Mouse (Mus musculus): ENCODE measurements around the gene Actg2. TPM values are rescaled to one million over a fixed set of nuclear protein-coding genes. Genes with fewer than 3 reads are reported as not detected.

The Actg2 gene
- total and polyA plus RNA-seq, 2 experiments from 2014 or later = 1.7 to 2.1 TPM

GRCm38 (mm10) chr6:83483776-83484175, 52.3 kb downstream of the Actg2 start:
- TF ChIP-seq CTCF (IDR thresholded peaks at IDR 0.05; ENCODE audit: low read depth) = no peak
- Histone ChIP-seq H3K27ac (no peak overlapping the region), H3K27me3 (ENCODE audit: insufficient read depth, low read length) (no peaks in the 10 kb centered on the region), H3K4me2 (ENCODE audit: low read depth, low read length) (no peak overlapping the region), H3K9me3 (ENCODE audit: low read length) (no peaks in the 10 kb centered on the region), H3K9ac (replicated peaks; ENCODE audit: low read length) (no peak overlapping the region), H3K36me3 (ENCODE audit: insufficient read depth, low read length) (peaks cover 18% of the 10 kb centered on the region), H3K4me1 (ENCODE audit: insufficient read depth, low read length) (no peaks in the 10 kb centered on the region), H3K4me3 (ENCODE audit: low read length) (no peak overlapping the region)
- DNase-seq (ENCODE audit: low spot score) = no peak
- ATAC-seq = no peak
- 94% methylated on average over 7 of the region's 7 CpGs for WGBS

GRCm38 (mm10) chr6:83482418-83483085, 53.5 kb downstream of the Actg2 start:
- Histone ChIP-seq H3K4me3 (ENCODE audit: low read length) (no peak overlapping the region), H3K4me1 (ENCODE audit: insufficient read depth, low read length) (no peaks in the 10 kb centered on the region), H3K9me3 (ENCODE audit: low read length) (no peaks in the 10 kb centered on the region), H3K4me2 (ENCODE audit: low read depth, low read length) (no peak overlapping the region), H3K36me3 (ENCODE audit: insufficient read depth, low read length) (peaks cover 11% of the 10 kb centered on the region), H3K9ac (replicated peaks; ENCODE audit: low read length) (no peak overlapping the region), H3K27me3 (ENCODE audit: insufficient read depth, low read length) (no peaks in the 10 kb centered on the region), H3K27ac (no peak overlapping the region)
- DNase-seq (ENCODE audit: low spot score) (no peak), ATAC-seq (no peak)
- no peak for TF ChIP-seq CTCF (IDR thresholded peaks at IDR 0.05; ENCODE audit: low read depth)
- 78% methylated on average over 10 of the region's 10 CpGs for WGBS

- H3K4me1 ChIP-seq (ENCODE audit: insufficient read depth, low read length) = no peaks in the 10 kb centered on the region
- ATAC-seq = no peak
- WGBS = 91% methylated on average over 6 of the region's 6 CpGs
- H3K9me3 ChIP-seq (ENCODE audit: low read length) = no peaks in the 10 kb centered on the region
- no peaks in the 10 kb centered on the region for H3K27me3 ChIP-seq (ENCODE audit: insufficient read depth, low read length)
- H3K4me2 ChIP-seq (ENCODE audit: low read depth, low read length) = no peak overlapping the region
- no peak overlapping the region for H3K27ac ChIP-seq
- no peak overlapping the region for H3K9ac ChIP-seq (replicated peaks; ENCODE audit: low read length)
- DNase-seq (ENCODE audit: low spot score) = no peak
- no peak overlapping the region for H3K4me3 ChIP-seq (ENCODE audit: low read length)
- no peak for TF ChIP-seq CTCF (IDR thresholded peaks at IDR 0.05; ENCODE audit: low read depth)
- H3K36me3 ChIP-seq (ENCODE audit: insufficient read depth, low read length) = peaks cover 11% of the 10 kb centered on the region
Measured at GRCm38 (mm10) chr6:83480019-83480655, 55.9 kb downstream of the Actg2 start.

GRCm38 (mm10) chr6:83479193-83479592, 56.9 kb downstream of the Actg2 start:
- no peaks in the 10 kb centered on the region for H3K27me3 ChIP-seq (ENCODE audit: insufficient read depth, low read length)
- no peak overlapping the region for H3K27ac ChIP-seq
- no peaks in the 10 kb centered on the region for H3K9me3 ChIP-seq (ENCODE audit: low read length)
- no peak for TF ChIP-seq CTCF (IDR thresholded peaks at IDR 0.05; ENCODE audit: low read depth)
- peaks cover 11% of the 10 kb centered on the region for H3K36me3 ChIP-seq (ENCODE audit: insufficient read depth, low read length)
- no peak overlapping the region for H3K9ac ChIP-seq (replicated peaks; ENCODE audit: low read length)
- DNase-seq (ENCODE audit: low spot score) = no peak
- no peak overlapping the region for H3K4me3 ChIP-seq (ENCODE audit: low read length)
- H3K4me2 ChIP-seq (ENCODE audit: low read depth, low read length) = no peak overlapping the region
- no peaks in the 10 kb centered on the region for H3K4me1 ChIP-seq (ENCODE audit: insufficient read depth, low read length)
- 76% methylated on average over 2 of the region's 2 CpGs for WGBS
- ATAC-seq = no peak

GRCm38 (mm10) chr6:83478628-83479027, 57.4 kb downstream of the Actg2 start:
- no peak overlapping the region for H3K9ac ChIP-seq (replicated peaks; ENCODE audit: low read length)
- TF ChIP-seq CTCF (IDR thresholded peaks at IDR 0.05; ENCODE audit: low read depth) = no peak
- H3K4me2 ChIP-seq (ENCODE audit: low read depth, low read length) = no peak overlapping the region
- 93% methylated on average over 7 of the region's 7 CpGs for WGBS
- H3K4me3 ChIP-seq (ENCODE audit: low read length) = no peak overlapping the region
- no peaks in the 10 kb centered on the region for H3K4me1 ChIP-seq (ENCODE audit: insufficient read depth, low read length)
- no peaks in the 10 kb centered on the region for H3K27me3 ChIP-seq (ENCODE audit: insufficient read depth, low read length)
- no peak overlapping the region for H3K27ac ChIP-seq
- DNase-seq (ENCODE audit: low spot score) = no peak
- no peak for ATAC-seq
- no peaks in the 10 kb centered on the region for H3K9me3 ChIP-seq (ENCODE audit: low read length)
- H3K36me3 ChIP-seq (ENCODE audit: insufficient read depth, low read length) = peaks cover 11% of the 10 kb centered on the region

GRCm38 (mm10) chr6:83478217-83478616, 57.8 kb downstream of the Actg2 start:
- H3K36me3 ChIP-seq (ENCODE audit: insufficient read depth, low read length) = peaks cover 11% of the 10 kb centered on the region
- H3K27me3 ChIP-seq (ENCODE audit: insufficient read depth, low read length) = no peaks in the 10 kb centered on the region
- no peak overlapping the region for H3K4me3 ChIP-seq (ENCODE audit: low read length)
- ATAC-seq (no peak), DNase-seq (ENCODE audit: low spot score) (peak; percentile 34)
- no peaks in the 10 kb centered on the region for H3K4me1 ChIP-seq (ENCODE audit: insufficient read depth, low read length)
- TF ChIP-seq CTCF (IDR thresholded peaks at IDR 0.05; ENCODE audit: low read depth) = peak; percentile 42
- H3K9ac ChIP-seq (replicated peaks; ENCODE audit: low read length) = no peak overlapping the region
- H3K27ac ChIP-seq = no peak overlapping the region
- 72% methylated on average over 4 of the region's 4 CpGs for WGBS
- H3K4me2 ChIP-seq (ENCODE audit: low read depth, low read length) = no peak overlapping the region
- no peaks in the 10 kb centered on the region for H3K9me3 ChIP-seq (ENCODE audit: low read length)

GRCm38 (mm10) chr6:83475431-83475830, 60.6 kb downstream of the Actg2 start:
- no peak for ATAC-seq
- WGBS = 76% methylated on average over 7 of the region's 7 CpGs
- peaks cover 4% of the 10 kb centered on the region; the same call in 1 of the 2 replicates for H3K36me3 ChIP-seq (ENCODE audit: insufficient read depth, low read length)

More at GRCm38 (mm10) chr6:83475431-83475830, 60.6 kb downstream of the Actg2 start:
- H3K27me3 ChIP-seq (ENCODE audit: insufficient read depth, low read length) = no peaks in the 10 kb centered on the region
- H3K27ac ChIP-seq = no peak overlapping the region
- H3K4me1 ChIP-seq (ENCODE audit: insufficient read depth, low read length) = no peaks in the 10 kb centered on the region
- no peak overlapping the region for H3K4me3 ChIP-seq (ENCODE audit: low read length)
- DNase-seq (ENCODE audit: low spot score) = no peak
- no peaks in the 10 kb centered on the region for H3K9me3 ChIP-seq (ENCODE audit: low read length)
- no peak for TF ChIP-seq CTCF (IDR thresholded peaks at IDR 0.05; ENCODE audit: low read depth)
- no peak overlapping the region for H3K4me2 ChIP-seq (ENCODE audit: low read depth, low read length)
- no peak overlapping the region for H3K9ac ChIP-seq (replicated peaks; ENCODE audit: low read length)

Measured in hindbrain, postnatal 0 days (tissue).